Mouse (Mus musculus) megakaryocyte, embryonic 14.5 days (primary cell): ENCODE data around the gene Cyb5r3.

Experiments used
- FLI1 ChIP-seq: IDR thresholded peaks from 2 replicates; pipeline ENCODE4 v1.6.1; 2012; ENCODE audit warnings: low read length, inconsistent platforms, mixed read lengths
- GATA1 ChIP-seq: IDR thresholded peaks from 3 replicates; pipeline ENCODE4 v1.6.1; 2012; ENCODE audit warnings: mixed read lengths, low read length, inconsistent platforms, borderline replicate concordance

DNA sequence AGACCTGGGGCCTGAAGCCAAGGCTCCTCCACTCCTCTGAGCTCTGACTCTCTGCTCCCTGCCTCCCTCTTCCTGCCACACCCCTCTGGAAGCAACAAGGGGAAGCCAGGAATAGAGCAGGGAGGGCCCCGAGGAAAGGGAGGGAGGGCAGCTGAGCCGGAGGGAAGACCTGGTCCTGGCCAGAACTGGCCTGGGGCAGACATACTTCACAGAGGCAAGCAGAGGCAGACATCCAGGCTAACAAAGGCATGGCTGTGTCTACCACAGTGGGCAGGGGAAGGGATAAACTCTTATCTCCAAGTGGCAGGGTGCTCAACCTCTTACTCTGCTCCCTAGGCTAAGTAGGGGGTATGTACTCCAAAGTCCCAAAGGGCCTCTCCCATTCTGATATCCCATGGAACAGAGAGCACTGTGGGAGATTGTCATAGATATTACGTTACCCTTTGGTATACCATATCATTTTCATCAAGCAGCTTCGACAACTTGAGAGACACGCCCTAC is 7.4 kb downstream of the Cyb5r3 start:
- TF ChIP-seq FLI1 (no peak), GATA1 (no peak)
